Mouse (Mus musculus): ENCODE data around the gene Slc7a6. TPM values are rescaled to one million over a fixed set of nuclear protein-coding genes. Genes with fewer than 3 reads are reported as not detected.

Gene Slc7a6
- polyA plus RNA-seq, 1 experiment from 2014 or later = 71.6 TPM

GRCm38 (mm10) chr8:106210035-106210731 is 41.5 kb downstream of the Slc7a6 start:
- Histone ChIP-seq H3K27me3 (replicated peaks; ENCODE audit: low read depth, poor library complexity, severe bottlenecking) (no peaks in the 10 kb centered on the region), H3K4me1 (peaks cover 15% of the 10 kb centered on the region), H3K27ac (replicated peaks) (peak overlapping the region; percentile 93), H3K4me3 (peak overlapping the region; percentile 95), H3K36me3 (replicated peaks) (peaks cover 69% of the 10 kb centered on the region), H3K9me3 (no peaks in the 10 kb centered on the region)
- DNase-seq (ENCODE audit: low spot score) = no peak
- 1% methylated on average over 35 of the region's 35 CpGs for WGBS

- Histone ChIP-seq H3K36me3 (replicated peaks) (peaks cover 69% of the 10 kb centered on the region), H3K27ac (replicated peaks) (peak within 1 kb of the TSS; percentile 93), H3K9me3 (no peaks in the 10 kb centered on the region), H3K4me1 (peaks cover 15% of the 10 kb centered on the region), H3K4me3 (peak within 1 kb of the TSS; percentile 95), H3K27me3 (replicated peaks; ENCODE audit: low read depth, poor library complexity, severe bottlenecking) (no peaks in the 10 kb centered on the region)
- WGBS = under 1% methylated on average over 52 of the region's 52 CpGs
- DNase-seq (ENCODE audit: low spot score) = peak; percentile 95
Measured at GRCm38 (mm10) chr8:106210821-106211345, 42.2 kb downstream of the Slc7a6 start, which contains the start of the genes Slc7a6os and Prmt7. Gene Slc7a6os, minus strand, starts transcription at chr8:106210935. Gene Prmt7, plus strand, starts transcription at chr8:106210936.

- DNase-seq (ENCODE audit: low spot score) = no peak
- H3K4me1 ChIP-seq = peaks cover 15% of the 10 kb centered on the region
- H3K9me3 ChIP-seq = no peaks in the 10 kb centered on the region
- H3K27ac ChIP-seq (replicated peaks) = peak overlapping the region; percentile 93
- H3K27me3 ChIP-seq (replicated peaks; ENCODE audit: low read depth, poor library complexity, severe bottlenecking) = no peaks in the 10 kb centered on the region
- H3K36me3 ChIP-seq (replicated peaks) = peaks cover 71% of the 10 kb centered on the region
- WGBS = 8% methylated on average over 13 of the region's 13 CpGs
- peak overlapping the region; percentile 95 for H3K4me3 ChIP-seq
Measured at GRCm38 (mm10) chr8:106211421-106211820, 42.8 kb downstream of the Slc7a6 start.

- no peak for DNase-seq (ENCODE audit: low spot score)
- WGBS = 95% methylated on average over 3 of the region's 3 CpGs
- H3K4me1 ChIP-seq = peaks cover 15% of the 10 kb centered on the region
Measured at GRCm38 (mm10) chr8:106213959-106214358, 45.3 kb downstream of the Slc7a6 start.

GRCm38 (mm10) chr8:106219620-106220019 is 51.0 kb downstream of the Slc7a6 start:
- H3K4me1 ChIP-seq = no peaks in the 10 kb centered on the region
- no peaks in the 10 kb centered on the region for H3K27me3 ChIP-seq (replicated peaks; ENCODE audit: low read depth, poor library complexity, severe bottlenecking)
- H3K27ac ChIP-seq (replicated peaks) = no peak overlapping the region
- no peak overlapping the region for H3K4me3 ChIP-seq
- no peaks in the 10 kb centered on the region for H3K9me3 ChIP-seq
- peaks cover 99% of the 10 kb centered on the region for H3K36me3 ChIP-seq (replicated peaks)
- WGBS = 92% methylated on average over 3 of the region's 3 CpGs
- DNase-seq (ENCODE audit: low spot score) = no peak

More at GRCm38 (mm10) chr8:106213959-106214358, 45.3 kb downstream of the Slc7a6 start:
- H3K27ac ChIP-seq (replicated peaks) = no peak overlapping the region
- peaks cover 72% of the 10 kb centered on the region for H3K36me3 ChIP-seq (replicated peaks)
- H3K4me3 ChIP-seq = no peak overlapping the region
- H3K9me3 ChIP-seq = no peaks in the 10 kb centered on the region
- no peaks in the 10 kb centered on the region for H3K27me3 ChIP-seq (replicated peaks; ENCODE audit: low read depth, poor library complexity, severe bottlenecking)

GRCm38 (mm10) chr8:106226589-106226988 is 57.9 kb downstream of the Slc7a6 start:
- no peak overlapping the region for H3K4me3 ChIP-seq
- no peak overlapping the region for H3K27ac ChIP-seq (replicated peaks)
- no peaks in the 10 kb centered on the region for H3K27me3 ChIP-seq (replicated peaks; ENCODE audit: low read depth, poor library complexity, severe bottlenecking)
- 52% methylated on average over 9 of the region's 9 CpGs for WGBS
- peak; percentile 67 for DNase-seq (ENCODE audit: low spot score)
- H3K4me1 ChIP-seq = no peaks in the 10 kb centered on the region
- peaks cover 92% of the 10 kb centered on the region for H3K36me3 ChIP-seq (replicated peaks)
- H3K9me3 ChIP-seq = no peaks in the 10 kb centered on the region

GRCm38 (mm10) chr8:106231536-106231935 is 62.9 kb downstream of the Slc7a6 start:
- Histone ChIP-seq H3K9me3 (no peaks in the 10 kb centered on the region), H3K4me1 (no peaks in the 10 kb centered on the region), H3K4me3 (no peak overlapping the region), H3K27ac (replicated peaks) (no peak overlapping the region), H3K27me3 (replicated peaks; ENCODE audit: low read depth, poor library complexity, severe bottlenecking) (no peaks in the 10 kb centered on the region), H3K36me3 (replicated peaks) (peaks cover 94% of the 10 kb centered on the region)
- WGBS = 83% methylated on average over 7 of the region's 7 CpGs
- no peak for DNase-seq (ENCODE audit: low spot score)

- H3K36me3 ChIP-seq (replicated peaks) = peaks cover 94% of the 10 kb centered on the region
Measured at GRCm38 (mm10) chr8:106232751-106233150, 64.1 kb downstream of the Slc7a6 start.

GRCm38 (mm10) chr8:106234567-106235261 is 66.1 kb downstream of the Slc7a6 start:
- Histone ChIP-seq H3K9me3 (no peaks in the 10 kb centered on the region), H3K4me3 (no peak overlapping the region), H3K36me3 (replicated peaks) (peaks cover 94% of the 10 kb centered on the region), H3K27me3 (replicated peaks; ENCODE audit: low read depth, poor library complexity, severe bottlenecking) (no peaks in the 10 kb centered on the region), H3K27ac (replicated peaks) (no peak overlapping the region), H3K4me1 (no peaks in the 10 kb centered on the region)
- DNase-seq (ENCODE audit: low spot score) = no peak
- 92% methylated on average over 17 of the region's 17 CpGs for WGBS

More at GRCm38 (mm10) chr8:106232751-106233150, 64.1 kb downstream of the Slc7a6 start:
- no peaks in the 10 kb centered on the region for H3K27me3 ChIP-seq (replicated peaks; ENCODE audit: low read depth, poor library complexity, severe bottlenecking)
- WGBS = 76% methylated on average over 3 of the region's 3 CpGs
- H3K27ac ChIP-seq (replicated peaks) = no peak overlapping the region
- H3K4me3 ChIP-seq = no peak overlapping the region
- H3K9me3 ChIP-seq = no peaks in the 10 kb centered on the region
- DNase-seq (ENCODE audit: low spot score) = no peak
- no peaks in the 10 kb centered on the region for H3K4me1 ChIP-seq

- WGBS = 96% methylated on average over 5 of the region's 5 CpGs
- no peaks in the 10 kb centered on the region for H3K27me3 ChIP-seq (replicated peaks; ENCODE audit: low read depth, poor library complexity, severe bottlenecking)
- peaks cover 93% of the 10 kb centered on the region for H3K36me3 ChIP-seq (replicated peaks)
- H3K4me1 ChIP-seq = no peaks in the 10 kb centered on the region
- H3K27ac ChIP-seq (replicated peaks) = no peak overlapping the region
- no peak for DNase-seq (ENCODE audit: low spot score)
- H3K9me3 ChIP-seq = no peaks in the 10 kb centered on the region
- H3K4me3 ChIP-seq = no peak overlapping the region
Measured at GRCm38 (mm10) chr8:106237106-106237505, 68.4 kb downstream of the Slc7a6 start.

All from embryonic facial prominence, embryonic 10.5 days (tissue).